Mouse (Mus musculus) lung, embryonic 16.5 days (tissue): ENCODE data around the gene Msmo1. TPM values are rescaled to one million over a fixed set of nuclear protein-coding genes. Genes with fewer than 3 reads are reported as not detected.

Source experiments
- ATAC-seq: fragments of 200-750 bp; cut with Nextera tagmentation; 2 replicates; pipeline ENCODE4 v1.8.0; 2017; ENCODE audit warnings: low read depth, mild to moderate bottlenecking, moderate library complexity
- H3K27ac ChIP-seq: fragments of 300-500 bp; sonication (generic); 2 replicates; pipeline ENCODE4 v1.5.1; 2014; ENCODE audit warnings: mild to moderate bottlenecking, control low read depth, low read length
- H3K27me3 ChIP-seq: fragments of 300-500 bp; sonication (generic); 2 replicates; pipeline ENCODE4 v1.6.1; 2014; ENCODE audit warnings: low read depth, low read length, mixed read lengths; ENCODE audit not compliant: control insufficient read depth, insufficient read depth
- H3K36me3 ChIP-seq: fragments of 300-500 bp; sonication (generic); 2 replicates; pipeline ENCODE4 v1.6.1; 2014; ENCODE audit warnings: low read length; ENCODE audit not compliant: control insufficient read depth, insufficient read depth
- H3K4me1 ChIP-seq: fragments of 300-500 bp; sonication (generic); replicated peaks from 2 replicates; pipeline ENCODE4 v1.6.1; 2014; ENCODE audit warnings: low read length, mixed read lengths; ENCODE audit not compliant: control insufficient read depth, insufficient read depth
- H3K4me2 ChIP-seq: fragments of 300-500 bp; sonication (generic); 2 replicates; pipeline ENCODE4 v1.6.1; 2014; ENCODE audit warnings: low read depth, low read length, control low read depth
- H3K4me3 ChIP-seq: fragments of 300-500 bp; sonication (generic); 2 replicates; pipeline ENCODE4 v1.5.1; 2014; ENCODE audit warnings: mild to moderate bottlenecking, low read length, control low read depth
- H3K9ac ChIP-seq: fragments of 300-500 bp; sonication (generic); 2 replicates; pipeline ENCODE4 v1.6.1; 2014; ENCODE audit warnings: low read length, control low read depth
- H3K9me3 ChIP-seq: fragments of 300-500 bp; sonication (generic); 2 replicates; pipeline ENCODE4 v1.6.1; 2016; ENCODE audit warnings: low read length; ENCODE audit not compliant: control insufficient read depth
- WGBS: fragments of 180-500 bp; shearing (Covaris S2); extraction: QIAGEN DNeasy Blood & Tissue Kit; methylation state at CpG from one replicate; pipeline ENCODE4 v1.1.7; 2014; 5-methylcytosine and 5-hydroxymethylcytosine counted together
- polyA plus RNA-seq: library from polyadenylated mRNA; unstranded; fragments of >200 nt; fragmentation: Nextera tagmentation; extraction: Ambion mirVana; gene quantifications from 2 replicates; pipeline ENCODE4 v1.2.1, GENCODE M21; 2015

Gene Msmo1
- polyA plus RNA-seq, 1 experiment from 2014 or later, result 47.5 TPM

GRCm38 (mm10) chr8:64728156-64728555 is 5.4 kb downstream of the Msmo1 start:
- H3K4me3 ChIP-seq, result no peak overlapping the region
- no peak overlapping the region for H3K9ac ChIP-seq
- H3K36me3 ChIP-seq, result peaks cover 20% of the 10 kb centered on the region; the same call in 1 of the 2 replicates
- H3K9me3 ChIP-seq, result no peaks in the 10 kb centered on the region
- H3K27ac ChIP-seq, result no peak overlapping the region
- no peaks in the 10 kb centered on the region for H3K27me3 ChIP-seq
- ATAC-seq, result no peak
- H3K4me1 ChIP-seq, result peaks cover 11% of the 10 kb centered on the region; the same call in 1 of the 2 replicates
- H3K4me2 ChIP-seq, result no peak overlapping the region
- WGBS, result 81% methylated on average over 7 of the region's 7 CpGs

DNA sequence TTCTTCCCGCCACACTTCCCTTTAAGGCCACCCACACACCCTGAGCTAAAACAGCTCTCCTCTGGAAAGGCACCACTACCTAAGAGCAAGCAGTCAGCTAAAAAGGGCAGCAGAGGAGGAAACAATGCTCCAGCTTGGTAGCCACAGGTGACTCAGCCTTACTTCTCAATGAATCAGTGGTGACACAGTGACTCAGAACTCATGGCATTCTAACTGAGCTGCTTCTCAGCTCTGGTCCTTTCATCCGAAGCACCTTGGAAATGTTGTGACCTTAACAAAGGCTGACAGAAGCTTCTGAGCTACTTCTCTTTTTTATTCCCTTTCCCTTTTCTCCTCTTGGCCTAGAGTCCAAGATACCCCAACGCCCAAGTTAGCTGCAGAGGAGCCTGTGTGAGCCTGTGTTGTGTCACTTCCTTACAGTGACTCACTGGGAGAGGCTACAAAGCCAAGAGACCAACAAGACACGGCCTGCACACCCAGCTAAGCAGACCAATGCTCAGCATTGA is 7.3 kb downstream of the Msmo1 start:
- Histone ChIP-seq H3K4me1 (no peaks in the 10 kb centered on the region), H3K36me3 (peaks cover 25% of the 10 kb centered on the region; the same call in 1 of the 2 replicates), H3K27ac (no peak overlapping the region), H3K9ac (no peak overlapping the region), H3K9me3 (no peaks in the 10 kb centered on the region), H3K27me3 (no peaks in the 10 kb centered on the region), H3K4me3 (no peak overlapping the region), H3K4me2 (no peak overlapping the region)
- 78% methylated on average over 4 of the region's 4 CpGs for WGBS
- no peak for ATAC-seq

- H3K4me2 ChIP-seq, result no peak overlapping the region
- no peak overlapping the region for H3K9ac ChIP-seq
- no peak overlapping the region for H3K4me3 ChIP-seq
- ATAC-seq, result no peak
- 75% methylated on average over 2 of the region's 2 CpGs for WGBS
- no peak overlapping the region for H3K27ac ChIP-seq
- H3K27me3 ChIP-seq, result no peaks in the 10 kb centered on the region
- no peaks in the 10 kb centered on the region for H3K9me3 ChIP-seq
- H3K4me1 ChIP-seq, result no peaks in the 10 kb centered on the region
- peaks cover 35% of the 10 kb centered on the region for H3K36me3 ChIP-seq
Observed at GRCm38 (mm10) chr8:64723206-64723605, 10.4 kb downstream of the Msmo1 start.

- Histone ChIP-seq H3K36me3 (peaks cover 27% of the 10 kb centered on the region), H3K4me3 (no peak overlapping the region), H3K9ac (no peak overlapping the region), H3K27ac (no peak overlapping the region), H3K4me1 (no peaks in the 10 kb centered on the region), H3K9me3 (no peaks in the 10 kb centered on the region), H3K27me3 (no peaks in the 10 kb centered on the region), H3K4me2 (no peak overlapping the region)
- ATAC-seq, result no peak
- 81% methylated on average over 7 of the region's 7 CpGs for WGBS
Observed at GRCm38 (mm10) chr8:64717868-64718267, 15.7 kb downstream of the Msmo1 start.

DNA sequence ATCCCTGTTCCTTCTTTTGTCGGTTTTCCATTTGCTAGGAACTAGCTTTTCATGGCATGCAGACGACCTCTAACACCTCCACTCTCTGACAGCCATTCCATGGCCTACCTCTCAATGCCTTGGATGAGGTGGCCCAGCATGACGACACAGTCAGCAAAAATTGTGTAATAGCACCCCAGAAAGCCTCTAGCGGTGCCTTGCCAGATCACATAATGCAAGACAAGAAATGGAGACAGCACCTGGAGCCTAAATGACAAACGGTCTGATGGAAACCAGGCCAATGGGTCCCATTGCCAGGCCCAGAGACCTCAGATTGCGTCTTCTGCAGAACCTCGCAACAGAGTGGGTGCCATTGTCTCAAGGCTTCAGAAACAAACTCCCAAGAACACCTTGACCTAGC is 21.1 kb downstream of the Msmo1 start:
- Histone ChIP-seq H3K9ac (no peak overlapping the region), H3K9me3 (no peaks in the 10 kb centered on the region), H3K27ac (no peak overlapping the region), H3K27me3 (no peaks in the 10 kb centered on the region), H3K4me2 (no peak overlapping the region), H3K4me1 (no peaks in the 10 kb centered on the region), H3K36me3 (peaks cover 4% of the 10 kb centered on the region; the same call in 1 of the 2 replicates), H3K4me3 (no peak overlapping the region)
- WGBS, result 86% methylated on average over 7 of the region's 7 CpGs
- ATAC-seq, result no peak

- H3K36me3 ChIP-seq, result 0 out of 2 replicates have a peak, but pooled peaks cover 2% of the 10 kb centered on the region
- H3K9ac ChIP-seq, result no peak overlapping the region
- ATAC-seq, result no peak
- H3K4me1 ChIP-seq, result no peaks in the 10 kb centered on the region
- no peak overlapping the region for H3K4me2 ChIP-seq
- H3K9me3 ChIP-seq, result no peaks in the 10 kb centered on the region
- no peak overlapping the region for H3K27ac ChIP-seq
- WGBS, result 19% methylated on average over 1 of the region's 1 CpGs
- no peaks in the 10 kb centered on the region for H3K27me3 ChIP-seq
- no peak overlapping the region for H3K4me3 ChIP-seq
Observed at GRCm38 (mm10) chr8:64711544-64711943, 22.0 kb downstream of the Msmo1 start.

GRCm38 (mm10) chr8:64707481-64707880 is 26.1 kb downstream of the Msmo1 start:
- Histone ChIP-seq H3K9me3 (no peaks in the 10 kb centered on the region), H3K27ac (no peak overlapping the region), H3K36me3 (no peaks in the 10 kb centered on the region), H3K9ac (no peak overlapping the region), H3K4me2 (no peak overlapping the region), H3K4me3 (no peak overlapping the region), H3K27me3 (no peaks in the 10 kb centered on the region), H3K4me1 (no peaks in the 10 kb centered on the region)
- ATAC-seq, result no peak

DNA sequence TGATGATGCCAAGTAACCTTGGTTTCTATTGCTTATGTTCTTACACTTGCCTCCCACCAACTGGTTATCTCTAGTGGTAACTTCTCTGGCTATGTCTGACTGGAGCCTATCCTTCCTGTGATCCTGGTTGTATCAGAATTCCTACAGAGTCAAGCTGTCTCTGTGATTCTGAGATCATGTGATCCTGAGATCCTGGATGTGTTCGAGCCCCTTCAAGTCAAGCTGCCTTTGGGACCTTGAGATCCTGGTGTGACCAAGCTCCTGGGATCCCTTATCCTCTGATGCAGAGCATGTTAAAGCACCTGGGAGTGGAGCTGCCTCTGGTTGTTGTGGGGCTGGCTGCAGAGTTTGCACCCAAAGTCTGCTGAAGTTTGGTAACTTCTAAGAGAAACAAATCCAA is 30.4 kb downstream of the Msmo1 start:
- H3K4me2 ChIP-seq, result no peak overlapping the region
- no peaks in the 10 kb centered on the region for H3K36me3 ChIP-seq
- H3K9me3 ChIP-seq, result no peaks in the 10 kb centered on the region
- H3K27me3 ChIP-seq, result no peaks in the 10 kb centered on the region
- H3K27ac ChIP-seq, result no peak overlapping the region
- H3K4me1 ChIP-seq, result no peaks in the 10 kb centered on the region
- WGBS, result 70% methylated on average over 1 of the region's 1 CpGs
- ATAC-seq, result no peak
- no peak overlapping the region for H3K4me3 ChIP-seq
- no peak overlapping the region for H3K9ac ChIP-seq

DNA sequence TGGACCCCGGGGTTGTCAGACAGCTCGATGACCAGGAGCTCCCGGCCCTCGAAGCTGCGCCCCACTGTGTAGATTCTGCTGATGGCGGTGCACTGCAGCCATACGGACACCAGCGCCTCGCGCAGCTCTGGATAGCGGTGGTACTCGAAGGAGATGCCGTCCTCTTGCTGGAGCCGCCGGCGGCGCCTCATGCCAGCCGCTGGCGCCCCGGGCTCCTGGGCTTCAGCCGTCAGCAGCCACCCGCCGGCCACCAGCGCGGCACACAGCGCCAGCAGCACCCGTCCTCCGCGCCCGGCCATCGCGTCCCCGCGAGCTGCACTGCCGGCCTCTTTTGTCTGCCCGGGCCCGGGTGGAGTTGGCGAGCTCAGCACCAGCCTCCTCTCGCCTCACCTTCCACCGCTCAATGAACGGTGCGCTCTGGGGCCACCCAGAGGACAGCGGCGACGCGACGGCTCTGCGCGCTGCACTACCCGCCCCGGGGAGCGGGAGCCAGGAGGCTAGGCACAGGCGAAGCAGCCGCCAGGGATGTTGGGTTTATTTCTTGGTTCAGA is 40.9 kb downstream of the Msmo1 start, which contains the start of gene Cpe:
Gene Cpe, minus strand, starts transcription at position 404 of the 551 bp plus-strand sequence.
- H3K9me3 ChIP-seq, result no peaks in the 10 kb centered on the region
- H3K27me3 ChIP-seq, result peaks cover 14% of the 10 kb centered on the region
- H3K36me3 ChIP-seq, result no peaks in the 10 kb centered on the region
- ATAC-seq, result peak; percentile 98
- no peaks in the 10 kb centered on the region; the same call in 1 of the 2 replicates for H3K4me1 ChIP-seq
- H3K4me2 ChIP-seq, result peak within 1 kb of the TSS; percentile 94
- peak within 1 kb of the TSS; percentile 61 for H3K9ac ChIP-seq
- peak within 1 kb of the TSS; percentile 58 for H3K4me3 ChIP-seq
- no peak within 1 kb of the TSS for H3K27ac ChIP-seq
- under 1% methylated on average over 54 of the region's 54 CpGs for WGBS
